Mouse (Mus musculus) left cerebral cortex, adult 9 months (tissue): ENCODE data around the gene Lzic.

Experiments
- DNase-seq, 2 experiments: peaks; one replicate each; pipeline ENCODE4 v3.0.0; 2022; ENCODE audit warnings: low spot score in 2 of 2

Gene Lzic

DNA sequence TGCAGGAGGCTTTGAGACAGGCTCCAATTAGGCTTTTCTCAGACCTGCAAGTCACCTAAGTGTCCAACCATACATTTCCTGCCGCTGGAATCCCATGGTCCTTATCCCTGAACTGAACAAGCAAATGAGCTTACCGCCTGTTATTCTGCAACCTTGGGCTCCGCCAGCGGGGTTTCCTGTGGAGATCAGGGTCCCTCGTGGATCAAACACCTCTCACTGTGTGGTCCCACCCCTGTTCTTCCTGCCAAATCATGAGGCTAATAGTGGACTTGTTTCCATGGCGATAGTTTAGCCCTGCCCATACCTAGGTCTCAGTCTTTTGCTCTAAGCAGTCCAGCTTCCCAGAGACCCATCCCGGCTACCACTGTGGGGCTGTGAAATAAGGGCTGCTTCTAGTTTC lies 41.3 kb downstream of the Lzic start:
- DNase-seq, result no peak

GRCm38 (mm10) chr4:149527621-149528354 lies 42.8 kb downstream of the Lzic start:
- no peak for DNase-seq

DNA sequence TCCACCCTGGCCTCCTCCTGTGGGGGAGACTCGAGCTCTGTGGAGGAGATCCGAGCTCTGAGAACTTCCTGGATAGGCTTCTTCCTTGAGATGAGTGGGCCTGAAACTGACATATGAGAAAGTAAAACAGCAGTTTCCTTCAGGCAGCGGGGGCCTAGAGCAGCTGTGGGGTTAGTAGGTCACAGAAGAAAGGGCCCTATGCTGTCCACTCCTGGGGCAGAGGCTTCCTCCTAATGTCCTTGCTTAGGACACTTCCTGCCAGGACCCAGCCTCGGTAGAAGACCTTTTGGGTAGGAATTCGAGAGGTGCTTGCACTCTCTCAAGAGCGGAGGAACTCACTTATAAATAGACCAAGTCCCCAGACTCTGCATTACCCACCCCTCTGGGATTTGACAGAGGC lies 44.7 kb downstream of the Lzic start:
- DNase-seq, result no peak

DNA sequence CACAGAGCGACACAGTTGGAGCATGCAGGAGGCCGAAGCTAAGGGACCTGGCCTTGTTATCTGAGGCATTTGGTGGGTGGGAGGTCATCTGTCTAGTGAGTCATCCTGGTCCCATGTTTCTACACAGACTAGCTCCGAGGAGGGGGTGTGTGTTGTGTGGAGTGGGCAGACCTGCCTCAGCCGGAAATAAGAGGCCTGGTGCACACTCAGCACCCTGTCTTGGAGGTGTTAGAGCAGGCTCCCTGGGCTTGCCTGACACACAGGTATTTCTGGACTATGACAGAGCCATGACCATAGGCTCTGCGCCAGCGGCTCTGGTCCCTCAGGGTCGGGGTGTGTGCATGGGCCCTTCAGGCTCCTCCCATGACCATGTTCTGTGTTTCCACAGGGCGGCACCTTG lies 54.4 kb downstream of the Lzic start:
- no peak for DNase-seq

- no peak for DNase-seq
Measured at GRCm38 (mm10) chr4:149541935-149542334, 56.9 kb downstream of the Lzic start.

GRCm38 (mm10) chr4:149542431-149542830 lies 57.4 kb downstream of the Lzic start:
- no peak for DNase-seq

- peak in 1 of 2 experiments; percentile 93 for DNase-seq
Measured at GRCm38 (mm10) chr4:149542927-149543553, 58.0 kb downstream of the Lzic start.

DNA sequence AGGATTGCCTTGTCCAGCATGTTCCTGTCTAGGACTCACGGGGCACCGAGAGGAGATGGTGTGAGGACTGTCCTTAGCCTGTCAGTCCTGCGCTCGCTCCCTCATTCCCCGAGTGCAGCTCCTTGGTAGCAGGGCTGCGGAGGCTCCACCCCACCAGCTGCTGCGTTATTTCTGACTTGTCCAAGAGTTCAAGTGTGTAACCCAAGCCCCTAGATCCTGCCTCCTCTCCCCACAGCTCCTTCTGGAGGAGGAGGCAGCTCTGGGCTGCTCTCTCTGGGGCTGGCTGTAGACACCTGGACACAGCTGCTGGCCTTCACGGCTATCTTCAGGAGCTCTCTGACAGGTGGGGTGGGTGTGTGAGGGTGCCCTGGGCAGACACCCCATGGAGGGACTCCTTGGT lies 59.9 kb downstream of the Lzic start:
- no peak for DNase-seq
